Mouse (Mus musculus): ENCODE measurements around the gene Osbpl6.
A peak's percentile ranks its signal among the peaks of the same experiment; 100 is the strongest.
"Not testable (repeated sequence)": the region's sequence is repeated elsewhere in the genome, so short reads cannot be mapped to it uniquely, and the experiment has no call there.

Osbpl6 gene

GRCm38 (mm10) chr2:76571543-76571942 lies 165.2 kb downstream of the Osbpl6 start:
- DNase-seq: no peak

- peak; percentile 8 to 13 for DNase-seq
Observed at GRCm38 (mm10) chr2:76578911-76579310, 172.6 kb downstream of the Osbpl6 start.

- DNase-seq: peak; percentile 11 to 50
Observed at GRCm38 (mm10) chr2:76585090-76585489, 178.8 kb downstream of the Osbpl6 start.

DNA sequence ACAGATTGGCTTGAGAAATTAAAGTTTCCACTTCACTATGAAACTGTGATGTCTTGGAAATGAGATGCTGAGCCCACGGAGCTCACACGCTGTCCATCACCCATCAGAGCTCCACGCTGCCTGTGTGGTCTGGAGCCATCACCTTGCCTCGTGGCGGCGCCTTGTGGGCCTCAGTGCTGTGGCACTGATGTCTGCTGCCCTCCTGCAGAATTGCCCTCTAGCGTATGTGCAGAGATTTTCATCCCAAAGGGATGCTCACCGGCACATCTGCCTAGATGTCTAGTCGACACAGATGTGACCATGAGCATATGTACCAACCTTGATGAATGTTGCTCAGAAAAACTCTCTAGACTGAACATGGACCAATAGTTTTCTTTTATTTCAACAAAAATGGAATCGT lies 180.6 kb downstream of the Osbpl6 start:
- no peak for DNase-seq

DNA sequence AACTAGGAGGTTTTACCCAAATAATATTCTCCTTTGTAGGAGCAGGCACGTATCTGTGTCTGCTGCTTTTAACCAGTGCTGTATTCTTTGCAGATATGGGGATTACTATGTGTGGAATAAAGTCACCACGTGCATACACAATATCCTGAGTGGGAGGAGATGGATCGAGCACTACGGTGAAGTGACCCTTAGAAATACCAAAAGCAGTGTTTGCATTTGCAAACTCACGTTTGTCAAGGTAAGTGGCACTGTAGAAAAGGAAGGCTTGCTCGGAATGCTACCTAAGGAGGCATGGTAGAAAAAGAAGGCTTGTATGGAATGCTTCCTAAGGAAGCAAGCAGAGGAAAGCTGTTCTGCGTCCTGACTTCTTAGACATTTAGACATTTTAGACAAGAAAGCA lies 183.9 kb downstream of the Osbpl6 start:
- no peak for DNase-seq

GRCm38 (mm10) chr2:76592401-76592924 lies 186.2 kb downstream of the Osbpl6 start:
- DNase-seq: no peak

GRCm38 (mm10) chr2:76597521-76597920 lies 191.2 kb downstream of the Osbpl6 start:
- DNase-seq: no peak

GRCm38 (mm10) chr2:76599214-76599613 lies 192.9 kb downstream of the Osbpl6 start:
- DNase-seq: peak in 1 of 2 experiments; percentile 12

- peak; percentile 46 to 48 for DNase-seq
Observed at GRCm38 (mm10) chr2:76602256-76602655, 195.9 kb downstream of the Osbpl6 start.

DNA sequence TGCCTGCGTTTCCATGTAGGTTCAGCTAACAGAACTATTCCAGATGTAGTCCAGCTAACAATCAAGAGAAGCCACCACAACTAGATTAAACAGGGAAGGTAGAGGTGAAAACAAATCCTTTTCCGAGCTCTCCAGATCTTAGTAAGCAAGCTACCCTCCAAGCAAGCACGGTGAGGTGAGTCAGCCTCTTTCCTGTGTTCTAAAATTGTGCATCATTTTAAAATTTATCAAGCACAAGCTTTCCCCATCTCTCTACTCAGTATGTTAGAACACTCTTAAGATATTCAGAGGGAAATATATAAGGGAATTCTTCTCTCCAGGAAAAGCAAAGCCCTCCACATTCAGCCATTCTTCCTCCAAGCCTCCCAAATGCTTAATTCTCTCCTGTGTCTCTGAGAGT lies 200.4 kb downstream of the Osbpl6 start:
- no peak for DNase-seq

GRCm38 (mm10) chr2:76610326-76611104 lies 204.2 kb downstream of the Osbpl6 start:
- DNase-seq: no peak

- no peak for DNase-seq
Observed at GRCm38 (mm10) chr2:76611996-76612395, 205.7 kb downstream of the Osbpl6 start.

DNA sequence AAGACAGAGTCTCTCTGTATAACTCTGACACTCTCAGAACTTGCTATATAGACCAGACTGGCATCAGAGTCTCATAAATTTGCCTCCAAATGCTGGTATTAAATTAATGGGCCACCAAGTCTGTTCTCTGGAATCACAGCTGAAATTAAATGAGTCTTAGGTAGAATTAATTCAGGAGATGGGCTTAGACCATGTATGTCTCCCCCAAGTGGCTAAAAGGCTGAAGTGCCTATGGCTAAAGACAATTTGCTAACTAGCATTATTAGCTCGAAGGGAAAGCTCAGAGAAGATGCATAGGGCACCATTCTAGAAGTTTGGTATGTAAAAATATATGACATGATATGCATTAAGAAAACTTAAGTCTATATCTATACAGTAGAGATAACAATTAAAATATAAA lies 211.8 kb downstream of the Osbpl6 start:
- peak; percentile 66 to 73 for DNase-seq

GRCm38 (mm10) chr2:76620188-76620587 lies 213.9 kb downstream of the Osbpl6 start:
- DNase-seq: no peak

DNA sequence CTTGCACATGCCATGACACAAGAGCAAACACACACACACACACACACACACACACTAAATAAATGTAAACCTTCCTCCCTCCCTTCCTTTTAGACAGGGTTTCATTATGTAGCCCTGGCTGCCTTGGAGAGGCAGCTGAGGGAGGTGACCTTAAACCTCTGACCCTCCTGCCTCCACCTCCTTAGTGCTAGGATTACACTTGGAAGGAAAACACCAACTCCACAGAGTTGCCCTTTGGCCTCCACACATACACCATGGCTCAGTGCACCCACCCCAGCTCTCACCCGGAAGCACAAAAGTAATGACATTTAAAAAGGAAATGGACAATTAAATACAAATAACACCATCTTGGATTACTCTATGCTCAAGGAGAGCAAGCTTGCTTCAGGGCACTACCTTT lies 215.4 kb downstream of the Osbpl6 start:
- no peak for DNase-seq

GRCm38 (mm10) chr2:76622316-76622715 lies 216.0 kb downstream of the Osbpl6 start:
- not testable (repeated sequence) for DNase-seq

- DNase-seq: no peak
Observed at GRCm38 (mm10) chr2:76630293-76630692, 224.0 kb downstream of the Osbpl6 start.

DNA sequence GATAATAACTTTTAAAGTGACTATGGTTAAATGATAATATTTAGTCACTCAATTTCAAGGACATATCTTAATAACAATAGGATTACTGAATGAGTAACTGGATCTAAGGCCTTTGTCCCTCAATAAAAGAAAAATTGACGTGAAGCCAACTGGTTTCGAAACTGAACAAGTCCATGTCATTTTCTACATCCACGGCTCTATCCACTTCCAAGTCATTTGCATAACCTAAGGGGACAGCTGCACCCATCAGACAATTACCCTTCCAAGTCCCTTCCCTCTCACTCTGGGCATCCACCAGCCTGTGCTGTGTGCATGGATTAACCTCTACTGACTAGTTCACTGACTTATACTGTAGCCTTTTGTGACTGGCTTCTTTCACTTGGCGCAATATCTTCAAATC lies 225.3 kb downstream of the Osbpl6 start:
- DNase-seq: no peak

DNA sequence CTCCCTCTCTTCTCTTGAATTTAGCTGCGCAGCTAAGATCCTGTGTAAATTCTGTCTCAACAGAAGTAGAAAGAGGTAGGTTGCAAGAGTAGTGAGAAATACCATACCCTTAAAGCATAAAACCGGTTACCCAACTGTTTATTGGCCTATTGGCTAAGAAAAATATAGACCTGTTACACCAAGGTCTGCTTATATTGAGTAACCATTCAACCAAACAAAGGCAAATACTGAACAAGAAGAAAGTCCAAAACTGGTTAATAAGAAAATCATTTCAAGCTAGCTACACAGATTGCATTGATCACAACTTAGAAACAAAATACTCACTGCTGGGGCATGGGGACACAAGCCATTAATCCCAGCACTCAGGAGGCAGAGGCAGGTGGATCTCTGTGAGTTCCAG lies 233.3 kb downstream of the Osbpl6 start:
- no peak for DNase-seq

GRCm38 (mm10) chr2:76643801-76644200 lies 237.5 kb downstream of the Osbpl6 start:
- no peak for DNase-seq

- DNase-seq: no peak
Observed at GRCm38 (mm10) chr2:76647441-76647869, 241.1 kb downstream of the Osbpl6 start.

- peak; percentile 100 for DNase-seq
Observed at GRCm38 (mm10) chr2:76647883-76648570, 241.7 kb downstream of the Osbpl6 start, which contains the start of the genes Prkra and Pjvk. Gene Prkra (minus strand): TSS chr2:76648015. Gene Pjvk (plus strand): TSS chr2:76648476.

DNA sequence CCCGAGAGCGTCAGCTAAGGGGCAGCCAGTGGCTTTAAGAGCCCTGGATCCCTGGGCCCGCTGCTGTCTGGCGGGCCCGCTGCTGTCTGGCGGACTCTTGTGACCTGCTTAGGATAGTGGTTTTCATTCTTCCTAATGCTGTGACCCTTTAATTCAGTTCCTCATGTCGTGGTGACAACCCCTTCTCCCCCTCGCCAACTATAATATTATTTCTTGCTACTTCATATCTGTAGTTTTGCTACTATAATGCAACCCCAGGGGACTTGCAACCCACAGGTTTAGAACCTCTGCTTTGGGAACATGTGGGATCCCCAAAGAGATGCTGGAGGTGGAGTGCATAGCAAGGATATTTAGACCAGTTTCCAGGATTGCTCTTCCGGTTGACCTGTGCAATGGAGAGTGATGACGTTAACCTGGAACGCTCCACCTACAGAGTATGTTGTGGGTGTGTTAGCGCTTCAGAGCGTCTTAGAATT lies 242.4 kb downstream of the Osbpl6 start:
- DNase-seq: peak; percentile 29 to 40

Measured in cerebellum, postnatal 14 days (tissue).